Mouse (Mus musculus): ENCODE results near the gene H2-M5.

DNA sequence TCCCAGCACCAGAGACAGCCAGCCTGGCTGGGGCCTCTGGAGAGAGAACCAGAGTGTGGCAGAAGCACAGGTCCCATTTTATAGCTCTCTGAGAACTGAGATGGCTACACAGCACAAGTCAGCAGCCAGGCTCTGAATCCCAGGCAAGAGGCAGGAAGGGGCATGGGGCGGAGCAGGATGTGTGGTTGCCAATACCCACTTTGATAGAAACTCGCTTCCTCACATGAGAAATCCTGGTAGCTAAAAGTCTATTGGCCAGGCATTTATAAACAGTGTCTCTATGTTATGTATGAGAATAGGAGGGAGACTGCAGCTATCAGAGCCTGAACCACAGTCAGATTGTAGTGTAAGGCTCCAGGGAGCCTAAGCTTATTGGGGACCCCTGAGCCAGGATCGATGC, 16.5 kb downstream of the H2-M5 start:
- TF ChIP-seq CTCF (IDR thresholded peaks at IDR 0.05; ENCODE audit: low read depth, low read length), result no peak
- no peak for TF ChIP-seq TAL1 (conservative IDR thresholded peaks at IDR 0.05; ENCODE audit: low read depth, low read length)
- TF ChIP-seq GATA1 (IDR thresholded peaks at IDR 0.05; ENCODE audit: borderline replicate concordance, low read length), result no peak
